Mouse (Mus musculus): ENCODE measurements at regions not wholly inside any gene's neighbourhood (a gene's known extent, or its start where the extent isn't known, plus 50 kb on each side); places are given as distances from the start of the nearest gene placed in this dataset.

GRCm38 (mm10) chr3:22021360-22021935, 55.0 kb upstream of the Tbl1xr1 start:
- no peak for DNase-seq

DNA sequence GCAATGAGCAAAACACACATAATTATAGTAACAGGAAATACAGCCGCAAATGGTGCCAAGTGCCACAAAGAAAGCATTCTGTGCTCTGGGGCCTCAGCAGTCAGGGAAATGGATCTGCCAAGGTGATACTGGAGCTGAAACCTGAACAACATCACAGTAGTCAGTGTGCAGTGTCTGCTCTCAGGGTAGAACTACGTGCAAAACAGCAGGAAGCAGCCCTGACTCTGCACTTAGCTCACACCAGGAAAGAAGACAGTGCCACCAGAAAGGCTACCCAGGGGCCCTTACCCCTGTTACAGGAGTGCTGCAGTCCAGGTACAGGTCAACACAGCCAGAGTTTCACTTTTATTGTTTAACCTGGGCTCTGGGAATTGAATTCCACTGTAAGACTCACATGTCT, 54.0 kb upstream of the Tbl1xr1 start:
- peak in 1 of 2 experiments; percentile 21 for DNase-seq

DNA sequence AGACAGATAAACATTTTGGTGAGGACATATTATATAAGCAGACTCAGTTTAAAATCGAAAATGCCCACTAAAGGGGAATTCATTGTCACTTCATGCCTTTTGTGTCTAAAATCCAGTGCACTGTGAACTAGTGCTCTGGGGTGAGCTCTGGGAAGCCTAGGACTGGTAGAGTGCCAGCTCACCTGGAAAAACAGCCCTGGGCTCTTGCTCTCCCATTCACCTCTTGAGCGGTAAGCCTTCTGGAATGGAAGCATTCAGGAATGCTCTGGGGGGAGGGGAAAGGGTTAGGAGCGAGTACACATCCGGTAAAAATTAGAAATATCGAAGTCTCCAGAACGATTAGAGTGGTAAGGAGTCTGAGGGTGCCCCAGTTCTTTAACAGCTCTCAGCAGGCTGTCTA, 53.4 kb upstream of the Tbl1xr1 start:
- DNase-seq = no peak

DNA sequence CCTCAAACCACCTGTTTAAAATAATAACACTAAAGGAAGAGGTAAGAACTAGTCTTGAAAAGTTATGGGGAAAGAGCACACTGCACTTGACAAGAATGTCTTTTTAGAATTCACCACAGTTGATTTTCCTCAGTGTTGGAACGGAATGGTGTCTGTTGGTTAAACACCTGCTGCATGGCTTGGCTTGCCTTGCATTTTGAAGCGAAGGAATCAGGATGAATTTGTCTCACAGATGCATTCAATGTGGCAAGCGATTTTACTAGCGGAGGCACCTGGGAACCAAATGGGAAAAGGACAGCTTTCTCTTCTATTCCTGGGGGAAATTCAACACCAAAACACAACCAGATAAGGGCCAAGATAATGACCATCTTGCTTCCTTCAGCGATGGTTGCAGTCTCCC, 52.9 kb upstream of the Tbl1xr1 start:
- no peak for DNase-seq

GRCm38 (mm10) chr3:22024200-22024599, 52.3 kb upstream of the Tbl1xr1 start:
- DNase-seq = no peak

DNA sequence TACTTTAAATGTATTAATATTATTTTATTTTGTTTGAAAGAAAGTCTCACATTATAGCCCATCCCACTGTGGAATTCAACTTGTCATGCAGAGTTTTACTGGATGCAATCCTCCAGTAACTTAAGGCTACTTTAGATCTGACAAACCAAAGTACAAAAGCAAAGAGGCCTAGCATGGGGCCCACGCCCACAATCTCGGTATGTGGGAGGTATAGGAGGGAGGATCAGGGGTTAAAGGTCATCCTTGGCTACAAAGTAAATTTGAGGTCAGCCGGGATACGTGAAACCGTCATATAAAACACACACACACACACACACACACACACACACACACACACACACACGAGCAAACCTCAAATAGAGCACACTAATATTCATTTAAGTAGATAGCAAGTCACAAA, 51.3 kb upstream of the Tbl1xr1 start:
- no peak for DNase-seq

DNA sequence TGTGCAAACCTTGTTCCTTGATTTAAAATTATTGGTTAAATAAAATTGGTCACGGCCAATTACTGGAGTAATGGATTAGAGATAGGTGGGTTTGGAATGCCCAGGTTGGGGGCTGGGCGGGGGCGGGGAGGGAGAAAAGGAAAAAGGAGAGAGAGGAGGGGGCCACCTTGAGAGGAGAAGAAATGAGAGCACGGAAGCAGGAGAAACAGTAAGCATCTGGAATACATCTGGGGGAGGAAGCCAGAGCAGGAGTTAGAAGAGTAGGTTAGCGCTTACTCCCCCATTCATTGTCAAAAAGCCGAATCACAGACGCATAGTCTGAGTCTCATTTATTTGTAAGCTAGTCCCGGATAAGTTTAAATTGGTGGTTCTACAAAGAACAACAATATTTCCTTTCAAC, 50.8 kb upstream of the Tbl1xr1 start:
- DNase-seq = no peak

All from spleen, adult 18-20 months (tissue).